Mouse (Mus musculus) midbrain, embryonic 11.5 days (tissue): ENCODE results near the gene Cd300e. TPM values are rescaled to one million over a fixed set of nuclear protein-coding genes. Genes with fewer than 3 reads are reported as not detected.
A peak's percentile ranks its signal among the peaks of the same experiment; 100 is the strongest.

Experiments used
- ATAC-seq: fragments of 200-750 bp; cut with Nextera tagmentation; 2 replicates; pipeline ENCODE4 v1.8.0; 2017; ENCODE audit warnings: moderate TSS enrichment, moderate library complexity; ENCODE audit not compliant: low FRiP score
- DNase-seq: peaks from one replicate; pipeline ENCODE4 v3.0.0; 2015; ENCODE audit warnings: low spot score; ENCODE audit errors: missing footprints
- H3K27ac ChIP-seq: fragments of 300-500 bp; sonication (generic); 2 replicates; pipeline ENCODE4 v1.5.1; 2014; ENCODE audit warnings: low read depth, low read length
- H3K27me3 ChIP-seq: fragments of 300-500 bp; sonication (generic); 2 replicates; pipeline ENCODE4 v1.6.1; 2014; ENCODE audit warnings: mild to moderate bottlenecking, low read length, moderate library complexity, mixed read lengths; ENCODE audit not compliant: control insufficient read depth, insufficient read depth
- H3K36me3 ChIP-seq: fragments of 300-500 bp; sonication (generic); 2 replicates; pipeline ENCODE4 v1.6.1; 2014; ENCODE audit warnings: mild to moderate bottlenecking, low read length, moderate library complexity, mixed read lengths; ENCODE audit not compliant: control insufficient read depth, insufficient read depth
- H3K4me1 ChIP-seq: fragments of 300-500 bp; sonication (generic); 2 replicates; pipeline ENCODE4 v1.6.1; 2014; ENCODE audit warnings: low read length; ENCODE audit not compliant: control insufficient read depth, insufficient read depth
- H3K4me2 ChIP-seq: fragments of 300-500 bp; sonication (generic); 2 replicates; pipeline ENCODE4 v1.6.1; 2014; ENCODE audit warnings: mild to moderate bottlenecking, moderate library complexity
- H3K4me3 ChIP-seq: fragments of 300-500 bp; sonication (generic); 2 replicates; pipeline ENCODE4 v1.5.1; 2014; ENCODE audit warnings: low read depth, low read length
- H3K9ac ChIP-seq: fragments of 300-500 bp; sonication (generic); 2 replicates; pipeline ENCODE4 v1.6.1; 2014; ENCODE audit warnings: low read length
- H3K9me3 ChIP-seq: fragments of 300-500 bp; sonication (generic); 2 replicates; pipeline ENCODE4 v1.6.1; 2016; ENCODE audit warnings: low read length; ENCODE audit not compliant: control insufficient read depth
- WGBS: fragments of 180-500 bp; shearing (Covaris S2); extraction: QIAGEN DNeasy Blood & Tissue Kit; methylation state at CpG from one replicate; pipeline ENCODE4 v1.1.7; 2014; 5-methylcytosine and 5-hydroxymethylcytosine counted together
- polyA plus RNA-seq: library from polyadenylated mRNA; unstranded; fragments of >200 nt; fragmentation: Nextera tagmentation; extraction: Ambion mirVana; gene quantifications from 2 replicates; pipeline ENCODE4 v1.2.1, GENCODE M21; 2014

Gene Cd300e
- polyA plus RNA-seq, 1 experiment from 2014 or later, result not detected

DNA sequence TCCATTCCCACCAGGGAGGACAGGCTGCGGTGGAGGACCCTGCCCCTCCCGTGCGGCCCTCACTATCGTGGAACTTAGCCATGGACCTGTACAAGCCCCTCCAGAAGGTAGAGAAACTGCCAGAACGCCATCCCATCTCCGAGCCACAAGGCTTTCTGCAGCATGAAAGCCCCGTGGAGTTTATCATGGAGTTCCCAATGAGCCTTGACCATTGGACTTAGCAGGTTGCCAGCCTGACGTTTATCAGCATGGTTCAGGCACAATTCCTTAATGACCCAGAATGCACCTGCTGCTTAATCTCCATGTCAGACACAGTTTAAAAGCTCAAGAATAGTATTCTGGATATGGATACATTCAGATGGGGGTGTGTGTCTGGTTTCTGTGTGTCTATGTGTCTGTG lies 23.1 kb upstream of the Cd300e start:
- ATAC-seq, result no peak
- Histone ChIP-seq H3K4me2 (no peak overlapping the region), H3K9me3 (no peaks in the 10 kb centered on the region)

DNA sequence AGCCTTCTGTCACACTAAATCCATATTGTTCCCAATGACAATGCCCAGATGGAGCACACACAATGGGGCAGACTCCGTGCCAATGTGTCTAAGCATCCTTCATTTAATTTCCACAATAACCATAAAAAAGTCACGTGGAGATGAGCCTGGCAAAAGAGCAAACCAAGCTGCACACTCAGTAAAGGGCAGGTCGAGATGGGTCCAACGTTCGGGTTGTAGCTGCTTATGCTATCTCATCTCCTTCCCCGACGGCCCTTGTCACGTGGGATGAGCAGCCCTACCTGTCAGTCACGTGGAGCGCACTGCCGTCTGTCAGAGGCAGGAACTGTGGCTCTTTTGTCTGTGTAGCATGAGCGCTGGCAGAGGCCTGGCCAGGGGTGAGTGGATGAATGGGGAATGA lies 22.6 kb upstream of the Cd300e start:
- DNase-seq (no peak), ATAC-seq (0 out of 2 replicates have a peak, but pooled peaks have one; percentile 40)
- Histone ChIP-seq H3K27ac (no peak overlapping the region), H3K9ac (no peak overlapping the region), H3K9me3 (no peaks in the 10 kb centered on the region), H3K4me1 (peaks cover 5% of the 10 kb centered on the region; the same call in 1 of the 2 replicates), H3K4me2 (no peak overlapping the region), H3K27me3 (no peaks in the 10 kb centered on the region), H3K4me3 (no peak overlapping the region), H3K36me3 (no peaks in the 10 kb centered on the region)
- 32% methylated on average over 12 of the region's 12 CpGs for WGBS

More for the DNA sequence above, 23.1 kb upstream of the Cd300e start:
- WGBS, result 65% methylated on average over 8 of the region's 8 CpGs
- no peak overlapping the region for H3K4me3 ChIP-seq
- no peak overlapping the region for H3K27ac ChIP-seq
- no peaks in the 10 kb centered on the region for H3K36me3 ChIP-seq
- peaks cover 5% of the 10 kb centered on the region; the same call in 1 of the 2 replicates for H3K4me1 ChIP-seq
- no peak for DNase-seq
- no peak overlapping the region for H3K9ac ChIP-seq
- no peaks in the 10 kb centered on the region for H3K27me3 ChIP-seq

DNA sequence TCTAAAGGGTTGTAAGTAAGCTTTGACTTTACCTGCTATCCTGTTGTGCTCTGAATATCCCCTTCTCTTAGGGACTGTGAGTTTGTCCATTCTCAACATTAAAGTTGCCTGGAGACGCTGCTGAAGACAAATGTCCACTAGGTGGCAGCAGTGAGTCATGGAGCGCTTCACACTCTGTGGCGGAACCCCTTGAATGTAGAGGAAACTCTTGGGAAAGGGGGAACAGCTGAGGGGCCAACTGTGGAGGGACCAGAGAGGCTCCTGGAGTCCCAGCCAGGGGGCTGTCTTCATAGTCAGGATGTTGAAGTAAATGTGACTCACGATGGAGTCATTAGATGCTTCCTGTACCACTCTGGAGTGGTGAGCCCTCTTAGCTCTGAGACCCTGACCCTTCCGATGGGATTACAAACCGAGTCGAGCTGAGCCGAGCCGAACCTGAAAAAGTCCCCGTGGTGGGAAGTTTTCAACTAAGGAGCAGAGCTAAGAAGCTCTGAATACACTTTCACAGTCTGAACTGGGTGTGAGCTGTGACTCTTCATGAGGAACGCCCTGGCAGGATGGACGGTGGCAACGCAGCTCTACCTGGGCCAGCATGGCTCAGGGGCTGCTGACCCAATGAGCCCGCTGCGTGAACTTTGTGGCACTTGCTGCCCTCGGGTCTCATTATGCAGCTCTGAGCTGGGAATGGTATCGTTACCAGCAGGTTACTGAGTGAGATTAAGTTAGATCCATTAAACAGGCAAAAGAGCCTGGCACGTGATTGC lies 21.6 kb upstream of the Cd300e start:
- WGBS, result 40% methylated on average over 18 of the region's 18 CpGs
- ATAC-seq (peak; percentile 33; the same call in 1 of the 2 replicates), DNase-seq (peak; percentile 99)

DNA sequence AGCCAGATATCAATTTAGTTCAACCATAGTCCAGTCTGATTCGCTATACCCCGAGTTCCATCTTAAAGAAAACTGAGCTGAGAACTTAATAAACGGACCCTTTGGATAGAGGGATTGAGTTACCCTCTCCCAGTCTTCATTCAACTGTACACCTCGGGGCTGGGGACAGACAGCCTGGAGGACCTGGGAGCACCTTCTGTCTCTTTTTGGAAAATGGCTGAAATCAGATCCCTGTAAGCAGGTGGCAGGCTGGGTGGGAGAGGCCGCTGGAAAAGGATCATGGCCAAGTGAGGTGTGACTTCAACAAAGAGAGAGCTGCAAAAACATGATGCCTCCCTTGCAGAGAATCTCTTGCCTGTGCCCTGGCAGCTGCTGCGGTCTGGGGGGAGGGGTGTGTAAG lies 20.2 kb upstream of the Cd300e start:
- no peaks in the 10 kb centered on the region for H3K36me3 ChIP-seq
- H3K4me2 ChIP-seq, result no peak overlapping the region
- WGBS, result 75% methylated on average over 6 of the region's 6 CpGs
- H3K4me1 ChIP-seq, result peaks cover 5% of the 10 kb centered on the region; the same call in 1 of the 2 replicates
- no peak overlapping the region for H3K9ac ChIP-seq
- no peak for ATAC-seq
- DNase-seq, result no peak
- H3K27me3 ChIP-seq, result no peaks in the 10 kb centered on the region
- no peak overlapping the region for H3K4me3 ChIP-seq
- H3K9me3 ChIP-seq, result no peaks in the 10 kb centered on the region
- H3K27ac ChIP-seq, result no peak overlapping the region

More for the DNA sequence above, 21.6 kb upstream of the Cd300e start:
- no peak overlapping the region for H3K9ac ChIP-seq
- no peaks in the 10 kb centered on the region for H3K27me3 ChIP-seq
- no peak overlapping the region for H3K4me2 ChIP-seq
- no peak overlapping the region for H3K27ac ChIP-seq
- H3K4me1 ChIP-seq, result peaks cover 5% of the 10 kb centered on the region; the same call in 1 of the 2 replicates
- no peaks in the 10 kb centered on the region for H3K9me3 ChIP-seq
- no peaks in the 10 kb centered on the region for H3K36me3 ChIP-seq
- no peak overlapping the region for H3K4me3 ChIP-seq

DNA sequence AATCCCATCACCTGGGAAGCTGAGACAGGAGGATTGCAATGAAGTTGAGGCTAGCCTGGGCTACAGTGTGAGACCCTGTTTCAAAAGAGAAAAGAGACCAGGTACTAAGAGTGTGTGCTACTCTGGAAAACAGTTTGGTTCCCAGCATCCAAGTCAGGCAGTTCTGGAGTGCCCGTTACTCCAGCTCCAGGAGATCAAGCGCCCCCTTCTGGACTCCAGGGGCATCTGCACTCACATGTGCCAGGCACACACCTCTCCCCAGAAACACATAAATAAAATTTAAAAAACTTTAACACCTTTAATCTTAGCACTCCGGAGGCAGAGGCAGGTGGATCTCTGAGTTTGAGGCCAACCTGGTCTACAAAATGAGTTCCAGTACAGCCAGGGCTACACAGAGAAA lies 19.4 kb upstream of the Cd300e start:
- H3K4me1 ChIP-seq, result peaks cover 5% of the 10 kb centered on the region; the same call in 1 of the 2 replicates
- DNase-seq, result no peak
- H3K9ac ChIP-seq, result no peak overlapping the region
- ATAC-seq, result no peak
- no peaks in the 10 kb centered on the region for H3K9me3 ChIP-seq
- H3K27ac ChIP-seq, result no peak overlapping the region
- H3K4me3 ChIP-seq, result no peak overlapping the region
- H3K4me2 ChIP-seq, result no peak overlapping the region
- H3K36me3 ChIP-seq, result no peaks in the 10 kb centered on the region
- no peaks in the 10 kb centered on the region for H3K27me3 ChIP-seq
- 68% methylated on average over 3 of the region's 3 CpGs for WGBS

DNA sequence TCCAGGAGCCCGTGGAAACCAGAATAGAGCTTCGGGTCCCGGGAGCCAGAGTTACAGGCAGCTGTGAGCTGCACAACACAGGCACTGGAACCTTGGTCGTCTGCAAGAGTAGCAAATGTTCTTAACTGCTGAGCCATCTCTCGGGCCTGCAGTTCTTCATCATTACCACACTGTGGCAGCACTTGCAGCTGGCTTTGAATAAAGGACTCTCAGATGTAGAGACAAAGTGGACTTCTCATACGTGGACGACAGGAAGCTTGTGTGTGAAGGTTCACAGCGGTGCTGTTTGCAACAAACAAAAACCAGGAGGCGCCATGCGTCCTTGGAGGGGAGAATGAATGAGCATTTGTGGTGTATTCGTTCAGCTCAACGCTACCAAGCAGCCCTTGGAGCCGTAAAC lies 18.9 kb upstream of the Cd300e start:
- Histone ChIP-seq H3K27ac (no peak overlapping the region), H3K4me1 (peaks cover 5% of the 10 kb centered on the region; the same call in 1 of the 2 replicates), H3K4me2 (no peak overlapping the region), H3K9me3 (no peaks in the 10 kb centered on the region), H3K4me3 (no peak overlapping the region), H3K9ac (no peak overlapping the region), H3K27me3 (no peaks in the 10 kb centered on the region), H3K36me3 (no peaks in the 10 kb centered on the region)
- DNase-seq (peak; percentile 92), ATAC-seq (no peak)
- WGBS, result 42% methylated on average over 13 of the region's 13 CpGs

DNA sequence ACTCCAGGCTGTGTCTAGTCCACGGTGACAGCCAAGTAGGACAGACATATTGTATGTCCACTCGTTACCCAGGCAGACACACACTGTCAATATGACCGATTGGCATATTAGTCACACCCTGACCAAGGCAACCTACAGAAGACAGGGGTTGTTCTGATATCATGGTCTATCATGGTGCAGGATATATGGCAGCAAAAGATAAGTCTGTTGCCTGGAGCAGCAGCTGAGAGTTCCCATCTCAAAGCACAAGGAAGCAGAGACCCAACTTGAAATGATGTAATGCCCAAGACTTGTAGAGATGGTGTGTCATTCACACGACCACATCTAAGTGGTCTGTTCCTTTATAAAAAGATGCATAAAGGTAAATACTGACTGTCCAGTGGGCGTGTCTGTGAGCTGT lies 16.7 kb upstream of the Cd300e start:
- no peak overlapping the region for H3K4me3 ChIP-seq
- ATAC-seq, result no peak
- no peaks in the 10 kb centered on the region for H3K9me3 ChIP-seq
- H3K9ac ChIP-seq, result no peak overlapping the region
- no peaks in the 10 kb centered on the region; the same call in 1 of the 2 replicates for H3K27me3 ChIP-seq
- no peaks in the 10 kb centered on the region for H3K4me1 ChIP-seq
- no peak overlapping the region for H3K4me2 ChIP-seq
- H3K27ac ChIP-seq, result no peak overlapping the region
- DNase-seq, result no peak
- H3K36me3 ChIP-seq, result no peaks in the 10 kb centered on the region
- WGBS, result 82% methylated on average over 5 of the region's 5 CpGs

DNA sequence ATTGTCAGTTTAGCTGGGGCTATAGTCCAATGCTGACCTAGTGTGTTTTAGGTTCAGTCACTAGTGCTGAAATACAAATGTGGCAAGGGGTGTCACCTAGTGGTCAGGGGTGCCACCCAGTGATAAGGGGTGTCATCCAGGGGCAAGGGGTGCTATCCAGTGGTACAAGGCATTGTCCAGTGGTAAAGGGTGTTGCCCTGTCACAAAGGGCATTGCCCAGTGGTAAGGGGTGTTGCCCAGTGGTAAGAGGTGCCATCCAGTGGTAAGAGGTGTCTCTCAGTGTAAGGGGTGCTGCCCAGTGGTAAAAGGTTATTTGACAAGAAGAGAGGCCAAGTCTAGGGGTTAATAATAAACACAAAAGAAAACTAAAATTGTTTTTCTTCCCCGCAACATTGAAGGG lies 15.5 kb upstream of the Cd300e start:
- no peaks in the 10 kb centered on the region for H3K36me3 ChIP-seq
- ATAC-seq, result no peak
- 85% methylated on average over 1 of the region's 1 CpGs for WGBS

DNA sequence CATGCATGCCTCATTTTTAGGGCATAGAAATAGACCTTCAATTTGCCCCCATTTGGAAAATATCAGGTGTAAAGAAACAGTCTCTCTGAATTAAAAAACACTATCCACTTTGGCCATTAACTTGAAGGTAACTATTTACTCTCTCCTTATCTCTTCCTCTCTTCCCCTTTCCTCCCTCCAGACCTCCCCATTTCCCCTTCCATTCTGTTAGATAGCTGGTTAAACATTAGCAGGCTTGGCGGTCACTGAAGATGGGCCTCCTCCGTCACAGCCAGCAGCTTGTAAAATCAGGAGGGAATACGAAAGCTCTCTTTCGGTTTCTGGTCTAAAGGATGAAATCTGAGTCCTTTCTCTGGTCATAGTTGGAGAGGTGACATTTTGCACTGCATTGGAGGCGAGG lies 13.9 kb upstream of the Cd300e start:
- WGBS, result 79% methylated on average over 5 of the region's 5 CpGs
- DNase-seq, result no peak

More for the DNA sequence above, 15.5 kb upstream of the Cd300e start:
- H3K27me3 ChIP-seq, result peaks cover 3% of the 10 kb centered on the region
- H3K27ac ChIP-seq, result no peak overlapping the region
- no peak overlapping the region for H3K4me2 ChIP-seq
- no peak overlapping the region for H3K4me3 ChIP-seq
- H3K4me1 ChIP-seq, result no peaks in the 10 kb centered on the region
- no peak overlapping the region for H3K9ac ChIP-seq
- DNase-seq, result no peak
- H3K9me3 ChIP-seq, result no peaks in the 10 kb centered on the region

More for the DNA sequence above, 13.9 kb upstream of the Cd300e start:
- Histone ChIP-seq H3K36me3 (no peaks in the 10 kb centered on the region), H3K27ac (no peak overlapping the region), H3K27me3 (peaks cover 3% of the 10 kb centered on the region), H3K4me3 (no peak overlapping the region), H3K9me3 (no peaks in the 10 kb centered on the region), H3K9ac (no peak overlapping the region), H3K4me1 (peaks cover 11% of the 10 kb centered on the region), H3K4me2 (no peak overlapping the region)
- ATAC-seq, result no peak
